Mouse (Mus musculus) brain, adult 2 months (tissue): ENCODE data around the gene Rad51b.

ENCODE experiments used
- DNase-seq: peaks from one replicate; pipeline ENCODE4 v3.0.0; 2011; ENCODE audit warnings: low read depth, low spot score

Gene Rad51b

DNA sequence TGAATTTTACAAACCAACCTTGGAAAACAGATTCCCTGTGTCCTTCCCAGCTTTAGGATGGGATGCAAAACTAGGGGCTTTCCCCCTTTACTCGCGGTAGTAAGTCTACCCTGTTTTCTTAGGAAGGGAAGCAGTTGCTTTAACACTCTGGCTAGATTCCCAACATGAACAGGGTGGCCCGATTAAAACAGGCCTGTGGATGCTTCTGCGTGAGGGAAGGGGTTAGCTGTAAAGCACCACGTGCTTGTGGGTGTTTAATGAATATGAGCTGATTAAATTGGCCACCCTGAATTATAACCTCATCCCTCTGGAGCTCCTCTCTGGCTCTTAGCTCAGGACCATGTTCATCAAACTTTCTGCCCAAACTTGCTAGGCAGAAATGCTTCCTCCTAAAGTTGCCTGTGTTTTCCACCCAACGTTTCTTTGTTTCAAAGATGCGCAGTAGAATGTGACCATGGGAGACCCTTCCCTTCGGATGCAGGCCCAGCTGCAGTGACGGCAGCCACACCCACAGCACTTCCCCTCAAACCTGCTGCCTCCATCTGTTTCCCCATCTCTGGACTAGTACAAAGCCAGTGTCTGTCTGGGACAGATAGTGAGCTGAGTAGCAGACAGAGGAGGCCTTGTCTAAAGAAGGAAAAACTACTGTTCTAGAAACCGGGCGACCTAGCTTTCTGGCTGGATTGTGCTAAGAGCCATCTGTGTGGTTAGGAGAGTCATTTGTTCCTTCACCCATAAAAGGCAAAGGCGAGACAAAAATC, 435.5 kb downstream of the Rad51b start:
- DNase-seq, result peak; percentile 78

DNA sequence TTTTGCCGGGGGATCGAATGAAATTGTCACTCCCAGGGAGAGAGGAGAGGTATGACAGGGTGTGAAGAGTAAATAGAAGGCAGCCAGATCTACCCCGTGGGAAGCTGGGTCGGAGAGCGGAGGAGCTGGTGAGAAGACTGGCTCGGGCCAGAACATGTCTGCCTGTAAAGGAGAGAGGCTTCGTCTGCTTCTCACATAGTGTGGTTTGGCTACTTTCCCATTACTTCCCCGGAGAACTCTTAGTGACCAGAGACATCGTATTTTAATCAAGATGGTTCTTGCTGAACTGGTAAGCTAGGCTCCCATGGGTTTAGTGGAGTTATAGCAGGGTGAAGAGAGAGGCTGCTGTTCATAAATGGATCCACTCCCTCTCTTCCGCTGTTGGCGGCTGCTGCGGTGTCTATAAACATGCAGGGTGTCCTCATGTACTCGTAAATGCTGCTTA, 438.3 kb downstream of the Rad51b start:
- no peak for DNase-seq

DNA sequence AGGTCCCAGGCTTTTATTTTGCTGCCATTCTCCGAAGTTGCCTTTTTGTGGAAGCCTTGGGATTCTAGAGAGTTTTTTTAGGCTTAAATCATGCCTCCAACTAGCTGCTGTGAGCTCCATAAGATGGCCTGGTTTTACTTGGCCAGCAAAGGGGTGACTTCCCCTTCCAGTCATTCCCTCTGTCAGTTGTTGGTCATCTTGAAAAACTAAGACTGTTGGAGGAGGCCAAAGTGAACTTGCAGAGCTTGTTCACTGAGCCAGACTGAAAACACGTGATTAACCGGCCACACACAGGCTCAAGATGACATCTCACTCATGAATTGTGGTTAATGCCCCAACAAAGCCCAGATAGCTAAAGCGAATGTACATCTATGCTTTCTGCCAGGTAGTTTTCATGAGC, 438.8 kb downstream of the Rad51b start:
- DNase-seq, result no peak

DNA sequence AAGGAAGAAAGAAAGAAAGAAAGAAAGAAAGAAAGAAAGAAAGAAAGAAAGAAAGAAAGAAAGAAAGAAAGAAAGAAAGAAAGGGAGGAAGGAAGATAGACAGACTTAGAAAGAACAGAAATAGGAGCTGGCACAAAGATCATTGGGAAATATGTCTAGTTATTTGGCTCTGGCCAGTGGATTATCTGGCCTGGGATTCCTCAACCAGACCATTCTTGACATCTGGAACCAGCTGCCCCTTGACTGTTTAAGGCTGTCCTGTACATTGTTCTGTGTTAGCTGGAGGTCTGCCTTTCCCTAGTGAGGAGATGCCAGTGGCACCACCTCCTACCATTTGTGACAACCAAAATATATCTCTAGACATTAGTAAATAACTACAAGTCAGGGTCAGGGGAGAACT, 441.6 kb downstream of the Rad51b start:
- no peak for DNase-seq

DNA sequence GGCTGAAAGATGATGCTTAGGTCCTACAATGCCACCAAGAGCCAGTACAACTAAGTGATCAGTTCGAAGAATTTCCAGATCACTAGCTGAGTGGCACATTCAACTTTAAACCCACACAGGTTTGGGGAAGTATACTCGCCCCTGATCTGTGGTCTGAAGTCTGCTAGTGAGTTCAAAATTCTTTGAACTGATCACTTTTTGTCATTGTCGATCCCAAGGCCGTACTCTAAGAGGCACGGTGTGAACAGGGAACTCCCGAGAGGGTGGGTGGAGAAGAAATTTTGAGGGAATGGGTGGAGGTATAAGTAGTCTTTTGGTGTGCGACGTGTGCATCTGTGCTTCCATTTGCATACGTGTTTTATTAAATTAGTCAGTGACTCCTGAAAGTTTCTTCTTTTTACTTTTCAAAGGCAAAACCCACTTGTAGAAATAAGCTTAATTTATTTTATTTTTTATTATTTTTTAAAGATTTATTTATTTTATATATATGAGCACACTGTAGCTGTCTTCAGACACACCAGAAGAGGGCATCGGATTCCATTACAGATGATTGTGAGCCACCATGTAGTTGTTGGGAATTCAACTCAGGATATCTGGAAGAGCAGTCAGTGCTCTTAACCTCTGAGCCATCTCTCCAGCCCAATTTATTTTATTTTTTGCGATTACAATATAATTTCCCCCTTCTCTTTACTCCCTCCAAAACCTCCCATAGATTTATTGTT, 443.0 kb downstream of the Rad51b start:
- DNase-seq, result no peak

DNA sequence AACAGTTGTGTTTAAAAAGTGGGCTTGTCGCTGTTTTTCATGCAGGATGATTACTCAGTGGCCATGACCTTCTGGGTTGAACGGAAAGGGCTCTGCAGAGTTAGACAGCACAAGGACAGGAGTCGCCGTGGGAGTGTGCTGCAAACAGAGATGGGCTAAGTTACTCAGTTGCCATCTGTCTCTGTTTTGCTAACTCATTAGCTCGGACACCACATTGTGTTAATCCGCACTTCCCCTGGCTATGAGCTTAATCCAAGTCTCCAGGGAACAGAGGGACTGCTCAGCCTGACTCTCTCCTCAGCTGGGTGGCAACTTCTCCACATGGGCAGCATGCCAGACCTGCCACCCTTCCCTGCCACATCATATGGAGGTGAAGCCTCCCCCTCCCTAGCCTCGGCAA, 445.1 kb downstream of the Rad51b start:
- peak; percentile 22 for DNase-seq

DNA sequence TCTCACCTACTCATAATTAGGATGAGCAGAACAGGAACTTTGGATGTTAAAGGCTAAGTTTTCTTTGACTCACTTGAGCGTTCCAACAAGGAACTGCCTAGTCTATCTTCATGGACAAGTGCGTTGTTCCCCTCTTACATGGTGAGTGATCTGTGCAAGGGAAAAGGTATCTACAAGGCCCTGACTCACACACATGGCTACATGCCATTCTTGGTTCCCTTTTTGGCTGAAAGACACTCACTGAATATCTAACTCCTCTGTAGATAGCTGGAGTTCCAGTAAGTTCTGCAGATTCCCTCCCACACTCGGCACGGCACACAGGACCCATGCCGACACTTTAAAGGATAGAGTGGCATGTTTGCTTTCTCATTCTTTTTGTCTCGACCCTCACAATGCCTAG, 447.0 kb downstream of the Rad51b start:
- peak; percentile 55 for DNase-seq

DNA sequence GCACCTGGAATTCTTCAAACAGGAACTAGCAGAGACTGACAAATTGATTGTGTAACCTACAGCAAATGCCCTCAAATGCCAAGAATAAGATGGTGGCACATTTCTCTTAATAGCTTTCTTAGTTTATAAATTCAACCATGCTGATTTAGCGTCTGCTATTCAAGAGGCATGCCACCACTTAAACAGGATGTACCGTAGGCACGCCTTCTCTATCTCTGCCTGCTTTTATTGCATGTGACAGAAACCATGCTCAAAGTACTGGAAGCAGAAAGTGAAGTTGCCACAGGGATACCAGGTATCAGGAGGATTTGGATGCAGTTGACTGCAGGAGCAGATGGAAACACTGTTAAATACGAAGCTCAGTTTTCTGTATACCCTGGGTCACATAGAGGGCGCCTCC, 448.1 kb downstream of the Rad51b start:
- DNase-seq, result no peak

DNA sequence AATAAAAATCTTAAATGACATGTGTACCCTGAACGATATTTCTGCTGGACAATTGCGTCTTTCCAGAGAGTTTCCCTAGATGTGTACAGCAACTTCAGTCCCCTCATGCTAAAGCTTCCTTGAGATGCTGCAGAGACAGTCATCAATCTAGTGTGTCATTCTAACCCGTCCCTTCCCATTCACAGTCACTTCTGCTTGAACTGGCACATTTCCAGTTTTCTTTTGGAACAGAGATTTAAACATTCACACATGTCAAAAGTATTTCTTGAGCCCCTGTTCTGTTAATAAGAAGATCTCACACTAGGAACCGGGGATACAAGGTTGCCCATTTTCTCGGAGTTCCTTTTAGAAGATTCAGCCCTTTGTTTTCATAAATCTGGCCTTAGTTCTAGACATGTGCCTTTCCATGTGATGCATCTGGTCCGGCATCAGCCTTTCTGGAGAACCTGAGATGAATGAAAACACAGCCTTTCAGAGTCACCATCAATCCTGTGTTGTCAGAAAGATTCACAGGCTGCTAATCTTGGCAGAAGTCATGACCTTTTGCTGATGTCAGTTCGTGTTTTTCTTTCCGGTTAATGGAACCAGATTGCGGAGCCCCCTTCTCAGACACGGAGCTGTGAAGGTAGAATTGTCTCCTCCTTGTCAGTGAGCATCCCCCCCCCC, 448.9 kb downstream of the Rad51b start:
- no peak for DNase-seq

DNA sequence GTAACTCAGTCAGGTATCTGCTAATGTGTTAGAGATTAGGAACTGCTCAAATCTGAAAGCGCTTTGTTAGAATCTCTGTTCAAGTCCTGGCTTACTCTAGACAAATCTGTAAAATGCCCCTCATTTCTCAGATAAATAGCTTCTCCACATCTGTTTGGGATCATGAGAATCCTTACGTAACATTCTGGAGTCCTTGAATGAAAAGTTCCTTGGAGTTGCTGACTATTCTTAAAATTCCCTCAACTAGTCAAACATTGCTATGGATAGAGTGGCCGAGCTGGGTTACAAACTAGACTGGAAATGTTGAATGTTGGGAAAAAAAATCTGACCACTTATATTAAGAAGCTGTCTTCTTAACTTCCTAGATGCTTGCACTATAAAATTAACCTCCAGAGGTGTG, 450.5 kb downstream of the Rad51b start:
- DNase-seq, result no peak

DNA sequence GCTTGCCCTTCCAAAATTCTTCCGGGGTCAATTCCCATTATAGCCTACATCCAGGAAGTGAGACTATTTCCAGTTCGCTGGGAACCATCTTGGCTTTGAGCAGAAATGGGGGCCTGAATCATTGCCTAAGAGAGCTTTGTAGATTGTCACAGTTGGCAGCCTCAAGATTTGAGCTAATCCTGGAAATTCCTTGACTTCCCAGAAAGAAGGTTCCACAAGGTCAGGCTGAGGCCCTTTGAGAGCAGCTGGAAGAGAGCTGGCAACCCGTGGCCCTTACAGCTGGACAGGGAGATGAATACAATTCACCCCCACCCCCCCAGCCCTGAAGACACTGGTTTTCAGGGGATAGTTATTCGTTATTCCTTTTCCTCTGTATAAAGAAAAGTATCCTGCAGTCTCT, 451.8 kb downstream of the Rad51b start:
- DNase-seq, result no peak

DNA sequence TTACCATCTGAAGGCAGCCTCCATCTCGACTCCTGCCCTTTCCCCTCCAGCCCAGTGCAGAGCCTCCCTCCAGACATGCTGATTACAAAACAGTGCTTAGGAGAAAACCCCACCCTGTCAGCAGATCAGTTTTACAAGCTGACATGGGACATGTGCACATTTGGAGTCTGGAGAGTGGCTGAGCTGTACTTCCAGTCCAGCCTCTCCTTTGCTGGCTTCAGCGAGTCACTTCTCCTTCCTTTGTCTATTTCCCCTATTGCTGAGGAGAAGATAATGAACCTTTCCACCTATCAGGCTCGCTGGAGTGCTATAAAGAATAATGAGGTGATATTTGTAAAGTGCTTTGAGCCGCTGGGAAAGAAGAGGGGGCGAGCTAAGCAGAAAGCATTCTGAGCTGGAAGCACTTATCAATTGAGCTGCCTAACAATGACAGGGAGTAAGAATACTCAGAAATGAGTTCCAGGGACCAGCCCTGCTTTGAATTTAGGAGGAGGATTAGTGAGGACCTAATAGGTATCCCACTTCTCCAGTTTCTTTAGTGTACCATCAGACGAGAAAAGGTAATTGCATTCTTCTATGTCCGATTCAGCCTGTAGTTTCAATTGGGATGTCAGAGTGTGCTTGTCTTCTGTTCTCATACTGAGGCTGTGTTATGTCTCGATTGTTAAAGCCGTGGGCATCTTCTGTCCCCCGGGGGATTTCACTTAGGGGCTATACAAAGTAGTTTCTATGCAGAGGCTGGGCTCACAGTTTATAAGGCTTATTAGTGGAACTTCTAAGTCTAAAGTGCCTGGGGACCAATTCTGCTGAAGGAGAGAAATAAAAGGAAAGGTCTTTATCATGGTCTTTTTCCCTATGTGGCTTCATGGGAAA, 453.4 kb downstream of the Rad51b start:
- peak; percentile 63 for DNase-seq

DNA sequence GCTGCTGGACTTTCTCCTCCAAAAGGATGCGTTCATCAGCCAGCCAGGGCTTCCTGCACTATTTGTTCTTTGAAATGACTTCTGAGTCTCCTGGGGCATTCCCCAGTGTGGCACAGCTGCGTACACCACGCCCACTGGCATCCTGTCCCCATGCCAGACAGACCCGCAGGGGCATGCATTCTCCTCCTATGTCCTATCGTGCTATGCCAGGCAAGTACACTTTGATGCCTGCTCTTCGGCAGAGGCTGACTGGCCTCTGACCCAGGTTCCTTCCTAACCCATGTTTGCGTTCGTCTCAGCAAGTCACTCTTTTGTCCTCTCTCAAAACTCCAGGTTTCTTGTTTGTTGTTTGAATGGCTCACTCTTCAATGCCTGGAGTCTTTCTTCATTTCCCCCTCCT, 454.7 kb downstream of the Rad51b start:
- no peak for DNase-seq

DNA sequence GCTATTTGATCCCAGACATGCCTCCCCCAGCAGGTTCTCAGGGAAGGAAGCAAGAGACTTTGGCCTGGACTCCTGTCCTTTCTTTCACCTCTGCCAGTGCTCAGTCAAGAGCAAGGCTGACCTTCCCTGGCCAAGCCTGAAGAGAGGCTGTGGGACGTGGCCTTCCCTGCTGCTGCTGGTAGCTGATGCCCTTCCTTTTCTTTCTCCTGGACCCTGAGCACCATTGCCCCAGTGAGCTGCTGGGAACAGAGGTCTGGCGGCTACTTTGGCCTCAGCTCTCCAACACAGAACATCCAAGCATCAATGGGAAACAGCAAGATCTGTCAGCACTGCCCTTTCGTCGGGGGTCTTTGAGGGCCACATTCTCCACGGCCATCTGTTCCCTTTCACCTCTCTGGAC, 455.1 kb downstream of the Rad51b start:
- no peak for DNase-seq

DNA sequence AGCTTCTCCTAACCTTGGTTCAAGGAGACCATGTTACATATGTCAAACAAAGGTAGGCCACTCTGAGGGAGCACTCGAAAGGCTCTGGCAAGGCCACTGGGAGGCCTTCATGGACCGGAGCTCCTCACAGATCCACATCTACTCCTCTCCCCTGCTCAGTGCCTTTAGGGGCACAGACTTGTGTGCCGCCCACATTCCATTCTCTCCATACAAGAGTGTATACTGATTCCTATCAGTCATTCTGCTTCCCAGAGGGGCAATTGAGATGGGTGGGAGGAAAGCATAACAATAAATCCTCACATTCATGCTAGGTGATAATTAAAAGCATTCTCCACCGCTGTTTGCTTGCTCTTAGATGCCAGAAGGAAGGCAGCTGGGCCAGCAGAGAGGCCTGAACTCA, 458.5 kb downstream of the Rad51b start:
- no peak for DNase-seq

DNA sequence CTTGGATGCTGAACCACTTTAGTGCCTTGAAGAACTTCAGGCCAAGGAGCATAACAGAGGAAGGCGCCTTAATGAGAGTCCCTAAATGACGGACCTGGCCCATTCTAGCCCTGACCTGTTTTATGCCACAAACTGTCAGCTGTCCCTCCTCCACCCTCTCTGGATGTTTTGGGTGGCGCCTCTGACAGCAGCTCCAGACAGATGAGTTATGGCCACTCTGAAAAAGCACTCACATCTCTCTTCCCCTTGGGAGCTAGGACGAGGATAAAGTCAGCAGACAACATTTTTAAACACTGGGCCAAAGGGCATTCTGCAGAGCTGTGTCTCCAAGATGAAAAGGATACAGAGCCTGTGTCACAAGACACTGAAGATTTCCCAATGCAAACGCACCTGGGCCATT, 459.3 kb downstream of the Rad51b start:
- DNase-seq, result no peak

DNA sequence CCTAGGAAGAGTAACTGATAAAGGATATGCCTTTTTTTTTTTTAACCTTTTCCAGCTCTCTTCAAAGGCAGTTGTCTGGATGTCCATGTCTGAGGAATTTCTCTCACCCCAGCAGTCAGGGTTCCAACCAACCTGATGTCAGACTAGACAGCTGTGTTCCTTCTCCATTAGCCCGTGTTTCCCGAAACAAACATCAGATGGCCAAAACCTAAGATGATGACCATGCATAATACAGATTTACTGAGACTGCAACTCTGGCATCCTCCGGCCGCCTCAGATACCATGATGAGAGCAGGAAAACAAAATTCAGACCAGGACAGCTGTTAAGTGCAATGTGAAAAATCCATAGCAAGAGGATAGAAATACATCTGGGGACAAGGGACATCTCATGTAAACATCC, 460.7 kb downstream of the Rad51b start:
- DNase-seq, result no peak

DNA sequence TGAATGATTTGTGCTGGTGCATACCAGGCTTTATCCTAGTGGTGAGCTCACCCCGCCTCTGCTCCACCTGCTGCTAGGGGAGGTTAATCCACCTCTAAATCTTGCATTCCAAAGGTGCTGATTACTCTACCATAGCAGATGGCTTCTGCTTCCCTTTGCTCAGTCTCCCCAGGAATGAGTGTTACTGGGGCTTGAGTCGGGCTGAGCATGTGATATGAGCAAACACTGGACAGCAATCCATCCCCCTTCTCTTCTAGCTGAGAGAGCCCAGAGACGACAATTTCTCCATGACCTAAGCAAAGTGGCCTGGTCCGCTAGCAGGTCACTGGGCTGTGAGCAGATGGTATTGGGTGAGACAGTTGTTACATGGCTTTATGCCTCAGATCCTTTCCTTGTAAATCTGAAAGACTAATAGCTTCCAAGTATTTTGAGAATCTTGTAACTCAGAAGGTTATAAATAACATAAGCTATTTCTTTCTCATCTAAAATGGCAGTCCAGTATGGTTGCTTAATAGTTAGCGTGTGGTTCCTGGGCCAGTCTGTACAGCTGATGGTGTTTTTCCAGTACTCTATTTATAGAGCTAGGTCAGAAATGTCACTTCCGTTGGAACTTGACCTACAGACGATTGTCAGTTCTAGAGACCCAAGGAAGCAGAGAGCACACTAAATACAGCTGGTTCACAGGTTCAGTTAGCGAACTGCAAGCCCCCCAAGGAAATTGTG, 462.3 kb downstream of the Rad51b start:
- DNase-seq, result no peak

DNA sequence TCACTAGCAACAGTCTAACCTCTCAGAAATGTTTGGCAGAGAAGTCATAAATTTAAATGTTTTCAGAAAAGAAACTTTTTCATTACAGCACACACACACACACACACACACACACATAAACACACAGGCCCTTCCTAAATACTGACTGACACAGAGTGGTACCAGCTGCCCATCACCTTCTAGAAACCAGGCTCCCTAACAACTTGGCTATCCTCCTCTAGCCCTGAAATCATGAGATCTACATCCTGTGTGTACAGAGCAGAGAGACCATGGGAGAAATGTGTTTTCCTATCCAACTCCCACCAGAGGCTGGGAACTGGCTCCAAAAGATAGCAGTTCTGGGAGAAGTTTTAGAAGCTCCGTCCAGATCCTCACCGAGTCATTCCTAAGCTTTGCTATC, 464.1 kb downstream of the Rad51b start:
- no peak for DNase-seq

DNA sequence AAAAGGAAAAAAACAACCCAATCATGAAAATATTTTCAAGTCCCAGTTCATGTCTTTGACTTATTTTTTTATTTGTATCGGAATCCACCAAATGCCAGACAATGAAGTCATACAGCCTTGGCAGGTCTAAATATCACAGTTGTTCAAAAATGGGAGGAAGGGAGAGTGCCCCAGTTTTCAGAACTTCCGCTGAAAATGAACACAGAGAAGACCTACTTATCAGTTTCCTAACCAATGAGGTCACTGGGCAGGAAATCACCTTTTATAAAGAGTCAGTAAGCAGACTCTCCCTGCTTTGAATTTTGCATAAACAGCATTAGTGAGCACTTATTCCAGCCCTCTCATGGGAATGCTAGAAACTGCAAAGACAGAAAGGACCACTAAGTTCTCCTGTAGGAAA, 465.0 kb downstream of the Rad51b start:
- no peak for DNase-seq
